Mouse (Mus musculus) lung, postnatal 0 days (tissue): ENCODE measurements around the gene Hist2h3c2.

Experiments
- CTCF ChIP-seq: IDR thresholded peaks from 2 replicates; pipeline ENCODE4 v1.5.1; 2016; ENCODE audit warnings: antibody characterized with exemption, mild to moderate bottlenecking
- EP300 ChIP-seq: IDR thresholded peaks from 2 replicates; pipeline ENCODE4 v1.6.1; 2016; ENCODE audit warnings: antibody characterized with exemption, mild to moderate bottlenecking, control low read depth

DNA sequence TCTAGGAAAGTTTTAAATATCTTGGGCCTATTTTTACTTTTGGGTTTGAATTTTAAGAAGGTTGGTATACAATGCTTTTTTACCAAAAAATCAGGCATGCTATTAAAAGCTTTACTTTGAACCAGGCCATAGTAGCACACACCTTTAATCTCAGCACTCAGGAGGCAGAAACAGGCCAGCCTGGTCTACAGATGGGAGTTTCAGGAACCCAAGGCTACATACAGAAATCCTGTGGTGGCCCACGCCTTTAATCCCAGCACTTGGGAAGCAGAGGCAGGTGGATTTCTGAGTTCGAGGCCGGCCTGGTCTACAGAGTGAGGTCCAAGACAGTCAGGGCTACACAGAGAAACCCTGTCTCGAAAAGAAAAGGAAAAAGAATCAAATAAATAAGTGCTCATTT lies 28.6 kb upstream of the Hist2h3c2 start:
- TF ChIP-seq CTCF (no peak), EP300 (no peak)
